Mouse (Mus musculus) layer of hippocampus, adult 9-11 months (tissue): Measurements from ENCODE around the gene Ddx39b.
"Not testable (repeated sequence)": the region's sequence is repeated elsewhere in the genome, so short reads cannot be mapped to it uniquely, and the experiment has no call there.

Experiments used
- DNase-seq: peaks from one replicate; pipeline ENCODE4 v3.0.0; 2022

Gene Ddx39b

DNA sequence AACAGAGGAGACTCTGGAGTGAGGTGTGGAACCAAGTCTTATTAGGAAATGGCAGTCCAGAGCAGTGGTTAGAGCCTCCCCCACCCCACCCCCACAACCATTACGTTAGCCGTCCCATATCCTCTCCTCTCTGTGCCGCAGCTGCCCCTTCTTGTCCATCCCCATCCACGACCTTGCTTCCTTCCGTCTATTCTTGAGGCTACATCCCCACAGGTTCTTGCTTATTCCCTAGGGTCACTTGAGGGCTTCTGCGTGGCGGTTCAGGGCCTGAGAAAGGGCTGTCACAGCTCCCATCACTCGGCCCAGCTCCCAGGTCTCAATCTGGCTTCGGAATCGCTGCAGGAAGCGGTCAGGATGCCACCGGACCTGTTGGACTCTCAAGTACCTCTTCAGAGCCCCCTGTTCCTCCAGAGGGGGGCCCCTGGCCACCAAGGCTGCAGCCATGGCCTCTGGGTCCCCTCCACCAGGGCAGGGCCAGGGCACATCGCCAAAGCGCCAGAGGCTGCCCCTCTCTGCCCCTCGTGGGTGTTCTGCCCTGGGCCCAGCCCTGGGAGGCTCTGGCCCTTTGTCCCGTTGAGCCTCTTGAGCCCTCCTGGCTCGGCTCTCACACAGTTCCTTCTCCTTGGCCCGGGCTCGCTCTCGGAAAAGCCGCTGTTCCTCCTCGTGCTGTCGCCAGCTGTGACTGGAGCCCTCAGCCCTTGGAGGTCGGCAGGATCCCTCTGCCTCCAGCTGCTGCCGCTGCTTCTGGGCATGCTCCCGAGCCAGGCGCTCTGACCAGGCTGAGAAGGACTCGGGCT is 21.2 kb upstream of the Ddx39b start, which contains the start of gene Gm16181:
Gene Gm16181, plus strand, starts transcription at position 679 of the 797 bp plus-strand sequence.
- no peak for DNase-seq

DNA sequence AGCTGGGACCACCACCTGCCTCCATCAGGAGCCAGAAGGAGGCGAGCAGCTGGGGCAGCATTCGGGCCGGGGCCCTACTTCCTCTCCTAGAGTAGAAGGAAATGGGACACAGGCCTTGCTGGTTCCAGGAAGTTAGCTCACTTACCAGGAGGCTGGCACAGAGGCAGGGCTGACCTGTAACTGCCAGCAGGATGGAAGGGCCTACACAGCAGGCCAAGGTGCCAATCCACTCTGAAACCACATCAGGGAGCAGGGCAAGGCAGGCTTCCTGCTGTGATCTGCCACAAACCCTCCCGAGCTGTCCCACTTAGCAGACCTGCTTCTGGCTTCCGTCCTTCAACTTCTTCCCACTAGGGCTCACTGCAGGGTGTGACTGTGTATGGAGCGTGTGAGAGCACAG is 19.2 kb upstream of the Ddx39b start:
- no peak for DNase-seq

DNA sequence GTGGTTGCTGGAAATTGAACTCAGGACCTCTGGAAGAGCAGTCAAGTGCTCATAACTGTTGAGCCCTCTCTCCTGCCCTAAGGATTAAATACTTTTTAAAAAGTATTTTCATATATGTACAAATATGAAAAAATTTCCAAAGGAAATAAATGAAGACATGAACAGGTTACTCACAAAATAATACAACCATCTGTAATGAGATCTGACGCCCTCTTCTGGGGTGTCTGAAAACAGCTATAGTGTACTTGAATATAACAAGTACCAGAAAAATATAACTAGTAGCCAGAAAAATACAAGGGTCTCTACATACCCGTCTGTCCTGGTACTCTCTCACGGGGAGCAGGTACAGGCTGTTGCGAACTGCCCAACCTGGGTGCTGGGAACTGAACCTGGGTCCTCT is 16.9 kb upstream of the Ddx39b start:
- DNase-seq = no peak

DNA sequence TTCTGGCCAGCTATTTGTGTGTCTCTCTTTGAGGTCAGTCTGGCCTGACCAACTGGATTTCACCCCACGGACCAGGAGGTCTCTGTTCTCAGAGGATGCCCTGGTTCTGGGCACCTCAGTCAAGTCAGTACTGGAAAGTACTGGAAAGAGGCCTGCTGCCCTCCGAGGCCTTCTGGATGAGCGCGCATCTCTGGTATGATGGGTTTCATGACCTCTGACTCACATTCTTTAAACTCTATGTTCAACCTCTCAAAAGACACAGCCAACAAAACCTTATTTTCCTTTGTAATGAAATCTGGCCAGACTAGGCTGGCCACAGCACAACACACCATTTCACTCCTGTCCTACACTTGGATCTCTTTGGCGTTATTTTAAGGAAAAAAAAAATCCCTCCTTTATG is 16.1 kb upstream of the Ddx39b start:
- no peak for DNase-seq

DNA sequence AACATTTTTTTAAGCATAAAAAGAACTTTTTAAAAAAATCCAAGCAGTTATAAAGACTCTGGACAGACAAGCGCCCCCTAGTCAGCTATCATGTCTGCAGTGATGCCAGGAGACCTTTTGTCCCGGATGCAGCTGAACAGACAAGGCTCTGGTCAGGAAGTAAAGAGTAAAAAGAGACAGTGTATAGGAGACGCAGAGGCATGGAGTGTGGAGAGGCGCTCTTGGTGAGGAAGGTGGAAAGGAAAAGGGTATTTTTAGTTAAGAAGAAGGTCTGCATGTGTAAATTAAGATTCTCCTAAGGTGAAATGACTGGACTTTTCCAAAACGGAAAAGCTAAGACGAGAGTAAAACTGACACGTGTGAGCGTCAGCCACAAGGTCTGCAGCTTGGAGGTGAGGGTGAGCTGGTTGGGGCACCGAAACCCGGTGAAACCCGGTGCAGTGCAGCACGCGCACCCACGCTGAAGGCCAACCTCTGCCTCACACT is 14.9 kb upstream of the Ddx39b start:
- no peak for DNase-seq

DNA sequence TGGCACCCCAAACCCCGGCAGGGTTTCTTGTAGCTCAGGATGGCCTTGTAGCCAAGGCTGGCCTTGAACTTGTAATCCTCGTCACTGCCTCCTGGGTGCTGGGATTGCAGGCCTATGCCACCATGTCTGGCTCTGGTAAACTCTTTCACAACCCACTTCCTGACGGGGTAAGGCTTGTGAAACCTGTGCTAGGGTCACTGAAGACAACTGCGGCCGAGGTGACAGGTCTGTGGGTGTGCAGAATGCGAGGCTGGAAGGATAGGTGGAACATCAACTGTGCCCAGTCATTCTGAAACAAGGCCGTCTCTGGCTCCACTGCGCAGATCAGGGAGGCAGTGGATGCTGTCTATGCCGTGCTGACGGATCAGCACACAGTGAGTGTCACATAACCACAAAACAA is 10.5 kb upstream of the Ddx39b start:
- DNase-seq = no peak

DNA sequence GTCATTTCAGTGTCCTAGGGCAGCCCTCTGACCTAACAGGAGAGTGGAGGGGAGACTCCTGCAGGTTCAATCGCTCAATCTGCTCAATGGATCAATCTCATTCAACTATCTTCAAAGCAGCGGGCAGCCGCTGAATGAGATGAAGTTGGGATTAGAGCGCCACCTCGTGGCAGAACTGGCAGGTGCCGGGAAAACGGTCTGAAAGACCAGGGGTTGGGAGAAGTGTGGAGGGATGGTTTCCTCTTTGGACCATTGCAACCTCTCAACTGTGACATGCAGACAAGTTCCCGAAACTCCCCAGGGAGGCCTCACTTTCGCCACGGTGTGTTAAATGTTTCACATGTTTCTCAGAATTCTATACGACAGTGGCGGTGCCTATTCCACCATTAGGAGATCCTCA is 9.5 kb upstream of the Ddx39b start:
- DNase-seq = peak; percentile 78

DNA sequence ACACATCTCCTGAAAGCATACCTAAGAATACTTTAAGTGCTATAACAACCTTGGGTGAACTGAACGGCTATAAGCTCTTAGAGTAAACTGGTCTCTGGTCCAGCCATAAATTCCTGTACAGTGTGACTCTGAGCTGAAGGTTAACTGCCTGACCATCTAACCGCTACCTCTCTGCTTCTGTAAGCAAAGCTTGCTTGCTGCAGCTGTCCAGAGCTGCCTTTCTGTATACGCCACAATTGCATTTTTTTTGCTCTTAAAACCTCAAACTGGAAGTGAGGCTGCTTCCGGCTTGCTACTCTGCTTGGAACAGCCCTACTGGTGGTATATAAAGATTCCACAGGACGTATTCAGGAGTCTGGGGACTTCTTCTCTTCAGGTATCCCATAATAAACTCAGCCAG is 8.9 kb upstream of the Ddx39b start:
- no peak for DNase-seq

DNA sequence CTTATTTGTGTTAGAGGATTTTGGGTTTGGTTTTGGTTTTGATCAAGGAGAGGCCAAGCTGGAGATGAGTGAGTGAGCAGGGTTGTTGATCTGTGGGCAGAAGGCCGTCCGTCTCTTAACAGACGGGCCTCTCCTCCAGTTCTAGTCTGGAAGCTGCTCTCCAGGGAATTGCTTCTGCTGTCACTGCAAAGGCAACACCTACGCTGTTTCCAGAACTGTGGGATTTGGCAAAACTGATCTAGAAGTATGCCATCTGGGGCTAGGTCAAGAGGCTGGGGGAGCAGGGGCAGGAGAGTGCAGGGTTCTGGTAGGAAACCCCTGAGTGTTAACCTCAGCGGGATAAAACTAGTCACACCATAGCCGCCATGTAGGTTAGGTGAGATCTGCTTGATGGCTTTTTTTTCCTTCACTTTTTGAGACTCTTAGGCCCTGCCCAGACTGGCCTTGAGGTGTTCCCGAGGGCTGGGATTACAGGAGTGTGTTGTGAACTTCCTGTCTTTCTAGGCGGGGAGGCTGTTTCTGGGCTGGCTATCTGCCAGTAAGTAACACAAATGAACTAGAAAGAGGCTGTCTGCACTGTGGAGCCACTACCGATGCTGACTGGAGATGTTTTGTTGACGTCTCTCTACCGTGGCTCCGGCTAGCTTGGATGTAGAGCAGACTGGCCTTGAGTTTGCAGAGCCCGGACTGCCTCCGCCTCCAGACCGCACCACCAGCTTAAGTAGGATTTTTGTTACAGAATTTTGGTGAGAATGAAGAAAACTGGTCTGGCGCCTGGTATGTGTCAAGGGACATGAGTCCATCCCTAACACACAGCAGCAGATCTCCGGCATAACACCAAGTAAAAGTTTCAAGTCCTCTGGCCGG is 8.2 kb upstream of the Ddx39b start, which contains the start of gene Atp6v1g2:
Gene Atp6v1g2, plus strand, starts transcription at position 547 of the 867 bp plus-strand sequence.
- peak; percentile 65 for DNase-seq

DNA sequence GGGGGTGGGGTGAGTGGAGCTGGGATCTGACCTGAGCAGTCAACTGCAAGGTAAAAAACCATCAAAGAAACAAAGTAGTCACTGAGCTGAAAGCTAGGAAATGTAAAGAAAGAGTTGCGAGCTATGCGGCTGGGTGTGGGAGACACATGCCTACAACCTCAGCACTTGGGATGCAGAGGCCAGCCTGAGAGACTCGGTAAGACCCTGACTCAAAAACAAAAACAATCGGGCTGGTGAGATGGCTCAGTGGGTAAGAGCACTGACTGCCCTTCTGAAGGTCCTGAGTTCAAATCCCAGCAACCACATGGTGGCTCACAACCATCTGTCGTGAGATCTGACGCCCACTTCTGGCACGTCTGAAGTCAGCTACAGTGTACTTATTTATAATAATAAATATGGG is 7.5 kb upstream of the Ddx39b start:
- not testable (repeated sequence) for DNase-seq

DNA sequence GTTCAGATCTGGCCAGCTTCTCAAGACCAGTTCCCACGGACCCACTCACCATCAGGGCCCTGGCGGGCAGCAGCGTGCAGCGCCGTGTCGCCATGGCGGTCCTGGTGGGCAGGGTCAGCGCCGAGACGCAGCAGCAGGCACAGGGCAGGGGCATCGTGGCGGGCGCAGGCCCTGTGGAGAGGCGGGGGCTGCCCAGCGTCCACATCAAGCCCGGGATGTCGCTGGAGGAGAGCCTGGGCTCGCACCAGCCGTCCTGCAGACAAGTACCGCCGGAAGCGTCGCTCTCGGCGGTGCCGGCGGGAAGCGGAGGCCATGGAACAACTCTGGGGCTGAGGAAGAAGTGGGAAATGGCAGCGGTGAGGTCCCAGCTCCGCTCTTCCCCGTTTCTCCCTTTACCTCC is 6.6 kb upstream of the Ddx39b start:
- DNase-seq = no peak

DNA sequence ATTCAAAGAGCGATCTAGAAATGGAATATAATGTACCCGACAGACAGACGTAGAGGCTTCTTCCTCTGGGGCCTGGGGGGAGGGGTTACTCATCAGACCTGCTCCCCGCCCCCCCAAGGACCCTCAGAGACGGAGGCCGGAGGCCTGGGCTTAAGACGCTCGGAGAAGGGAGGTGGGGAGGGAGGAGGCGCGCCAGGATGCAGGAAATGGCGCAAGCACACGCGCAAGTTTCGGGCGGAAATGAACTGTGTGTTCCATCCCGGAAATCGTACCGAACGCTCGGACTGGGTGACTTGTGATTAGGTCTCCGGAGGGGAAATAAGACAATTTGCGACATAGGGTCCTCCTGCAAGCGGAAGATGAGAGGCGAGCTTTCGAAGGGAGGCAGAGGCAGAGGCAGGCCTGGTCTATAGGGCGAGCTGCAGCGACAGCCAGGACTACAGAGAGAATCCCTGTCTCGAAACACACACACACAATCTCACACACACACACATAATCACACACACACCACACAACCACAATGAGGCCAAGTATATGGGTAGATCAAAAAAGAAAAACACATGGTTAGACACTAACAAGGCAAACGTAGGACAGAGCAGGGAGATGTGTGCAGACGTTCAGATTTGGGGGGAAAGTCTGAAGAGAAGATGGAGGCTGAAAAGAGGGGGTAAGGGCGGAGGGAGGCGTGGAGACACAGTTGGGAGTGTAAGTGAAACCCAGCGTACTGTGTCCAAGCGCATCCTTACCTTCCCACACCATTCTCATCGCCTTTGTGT is 5.7 kb upstream of the Ddx39b start, which contains the start of gene Nfkbil1:
Gene Nfkbil1, minus strand, starts transcription at position 179 of the 776 bp plus-strand sequence.
- DNase-seq = peak; percentile 95

DNA sequence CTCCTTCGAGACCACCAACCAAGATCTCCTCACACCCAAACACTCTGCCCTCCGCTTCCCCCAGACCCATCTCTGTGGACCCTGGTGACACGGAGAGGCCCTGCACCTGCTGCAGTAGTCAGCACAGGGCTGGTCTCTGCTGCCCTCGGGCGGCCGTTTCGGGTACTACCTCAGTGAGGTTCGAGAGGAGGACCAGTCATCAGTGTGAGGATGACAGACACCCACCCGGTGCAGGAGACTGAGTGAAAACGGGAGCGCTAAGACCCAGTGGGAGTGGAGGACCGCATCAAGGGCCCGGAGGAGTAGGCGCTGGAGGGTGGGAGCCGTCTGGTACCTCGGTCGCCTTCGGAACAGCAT is 5.2 kb upstream of the Ddx39b start:
- DNase-seq = peak; percentile 97

DNA sequence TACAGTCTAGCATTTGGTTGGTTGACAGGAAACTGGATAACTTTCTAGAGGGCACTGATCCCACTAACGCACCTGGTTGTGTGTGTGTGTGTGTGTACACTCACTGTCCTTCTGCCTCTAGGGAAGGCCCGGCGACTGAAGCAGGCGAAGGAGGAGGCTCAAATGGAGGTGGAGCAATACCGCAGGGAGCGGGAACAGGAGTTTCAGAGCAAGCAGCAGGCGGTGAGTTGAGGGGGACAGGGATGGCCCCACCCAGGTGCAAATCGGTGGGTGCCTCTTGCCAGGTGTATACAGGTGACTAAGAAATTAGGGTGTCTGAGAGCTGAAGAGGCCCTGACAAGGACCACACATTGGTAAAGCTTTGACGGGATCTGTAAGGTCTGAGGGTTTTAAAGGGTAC is 4.5 kb upstream of the Ddx39b start:
- DNase-seq = no peak

DNA sequence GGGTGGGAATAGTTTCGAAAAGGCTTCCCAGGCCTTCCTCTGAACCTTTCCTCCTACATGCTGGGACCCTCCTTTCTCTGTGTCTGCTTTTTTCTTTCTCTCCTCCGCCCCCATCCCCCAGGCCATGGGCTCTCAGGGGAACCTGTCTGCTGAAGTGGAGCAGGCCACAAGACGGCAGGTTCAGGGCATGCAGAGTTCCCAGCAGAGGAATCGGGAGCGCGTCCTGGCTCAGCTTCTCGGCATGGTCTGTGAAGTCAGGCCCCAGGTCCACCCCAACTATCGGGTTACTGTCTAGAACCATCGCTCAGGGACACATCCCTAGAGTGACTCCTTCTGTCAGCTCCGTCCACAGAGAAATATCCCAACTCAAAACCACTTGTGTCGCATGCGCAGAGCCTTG is 4.0 kb upstream of the Ddx39b start:
- DNase-seq = no peak

DNA sequence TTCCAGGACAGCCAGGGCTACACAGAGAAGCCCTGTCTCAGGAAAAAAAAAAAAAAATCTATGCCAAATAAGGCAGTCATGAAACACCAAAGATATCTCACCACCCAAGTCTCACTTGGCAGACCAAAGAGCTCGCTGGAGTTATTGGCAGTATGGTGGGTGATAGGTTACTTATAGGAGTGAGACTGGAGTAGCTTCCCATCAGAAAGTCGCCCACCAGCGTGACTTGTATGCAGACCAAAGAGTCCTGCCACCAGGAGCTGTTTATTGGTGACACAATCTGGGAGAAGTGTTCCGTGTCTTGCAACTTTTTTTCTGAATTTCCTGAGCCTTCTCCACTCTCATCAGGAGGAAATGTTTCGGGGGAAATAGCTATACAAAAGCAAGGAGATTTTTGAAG is 1.8 kb upstream of the Ddx39b start:
- DNase-seq = no peak

DNA sequence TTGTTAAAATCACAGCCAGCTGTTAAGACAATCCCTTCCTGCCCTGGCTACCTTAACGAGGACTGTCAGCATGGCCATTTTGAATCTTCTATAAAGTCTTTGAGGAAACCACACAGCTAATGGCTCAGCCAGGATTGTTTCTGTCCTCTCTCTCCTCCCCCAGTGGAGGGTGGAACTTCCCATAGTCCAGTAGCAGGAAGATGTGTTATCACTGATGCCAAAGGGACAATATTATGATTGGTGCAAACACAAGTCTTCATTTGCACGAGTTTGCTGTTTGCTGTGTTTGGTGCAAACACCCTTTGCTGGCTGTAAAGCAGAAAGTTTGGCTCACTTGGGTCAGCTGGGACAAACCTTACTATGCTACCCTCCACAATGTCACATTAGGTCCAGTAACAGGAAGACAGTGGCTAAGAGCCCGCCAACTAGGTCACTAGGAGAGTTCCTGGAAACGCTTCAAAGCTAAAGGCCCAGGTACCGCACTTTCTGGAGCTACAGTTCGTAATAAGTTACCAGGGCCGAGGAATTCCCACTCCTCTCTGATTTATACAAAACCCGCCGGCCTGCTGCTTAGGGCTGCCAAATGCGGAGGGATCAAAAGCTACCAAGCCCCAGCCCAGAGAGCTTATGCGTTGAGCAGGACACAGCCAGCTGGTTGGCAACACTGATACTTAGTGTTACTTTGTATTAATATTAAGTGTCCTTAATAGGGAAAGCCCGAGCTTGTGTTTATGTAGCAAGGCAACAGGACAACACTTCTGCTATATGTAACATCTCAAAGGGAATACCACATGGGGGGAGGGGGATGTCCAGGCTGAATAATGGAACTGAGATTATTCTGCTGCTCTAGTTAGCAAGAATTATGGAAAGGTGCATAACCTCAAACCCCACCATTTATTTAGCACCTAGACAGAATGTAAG is 902 bp upstream of the Ddx39b start:
- no peak for DNase-seq

DNA sequence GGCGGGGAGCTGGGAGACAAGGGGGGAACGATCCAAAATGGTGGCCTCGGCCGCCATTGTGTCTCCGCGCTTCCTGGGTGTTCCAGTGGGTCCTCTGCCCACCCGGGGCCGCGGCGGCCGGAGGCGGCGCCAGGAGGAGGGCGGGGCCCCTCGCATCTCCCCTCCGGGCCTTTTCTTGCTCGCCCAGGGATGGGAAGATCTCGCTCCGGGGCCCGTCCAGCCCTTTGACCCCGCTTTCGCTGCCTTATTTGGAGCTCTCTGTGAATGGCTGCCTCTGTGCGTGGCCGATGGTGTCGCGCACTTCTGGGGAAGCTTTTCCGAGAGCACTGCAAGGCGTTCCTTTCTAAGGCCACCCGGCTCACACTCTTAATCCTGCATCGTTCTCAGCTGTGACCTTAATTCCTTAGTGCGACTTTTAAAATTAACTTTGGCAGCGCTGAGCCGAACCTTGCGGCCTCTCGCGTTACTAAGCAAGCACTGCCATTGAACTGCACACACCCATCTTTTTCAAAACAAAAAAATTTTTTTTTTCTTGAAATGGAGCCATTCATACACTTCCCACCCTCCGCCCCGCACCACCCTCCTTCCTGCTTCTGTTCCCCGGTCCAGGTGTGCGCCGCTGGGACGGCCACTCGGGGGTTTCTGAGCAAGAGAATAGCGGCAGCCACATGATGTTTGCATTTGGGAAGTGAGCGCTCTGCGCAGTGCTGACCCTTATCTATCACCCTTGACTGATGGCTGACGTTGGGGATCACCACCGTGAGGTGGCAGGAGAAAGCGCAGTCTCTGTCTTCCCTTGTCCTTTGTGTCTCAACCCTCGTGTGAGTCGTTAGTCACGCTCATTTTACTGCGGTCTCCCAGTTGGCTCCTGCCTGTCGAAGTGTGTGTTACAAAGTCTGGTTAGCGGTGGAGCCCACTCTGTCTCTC is 732 bp downstream of the Ddx39b start:
- no peak for DNase-seq

DNA sequence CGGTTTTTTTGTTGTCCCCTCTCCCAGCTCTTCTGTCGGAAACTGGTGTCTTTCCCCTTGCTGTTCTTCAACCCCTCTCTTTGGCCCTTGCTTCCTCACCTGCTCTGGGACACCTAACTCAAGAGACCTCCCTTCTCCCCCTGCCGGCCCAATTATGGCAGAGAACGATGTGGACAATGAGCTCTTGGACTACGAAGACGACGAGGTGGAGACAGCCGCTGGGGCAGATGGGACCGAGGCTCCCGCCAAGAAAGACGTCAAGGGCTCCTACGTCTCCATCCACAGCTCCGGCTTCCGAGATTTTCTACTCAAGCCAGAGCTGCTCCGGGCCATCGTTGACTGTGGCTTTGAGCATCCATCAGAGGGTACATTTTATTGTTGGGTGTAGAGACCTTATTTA is 1.5 kb downstream of the Ddx39b start:
- DNase-seq = no peak

DNA sequence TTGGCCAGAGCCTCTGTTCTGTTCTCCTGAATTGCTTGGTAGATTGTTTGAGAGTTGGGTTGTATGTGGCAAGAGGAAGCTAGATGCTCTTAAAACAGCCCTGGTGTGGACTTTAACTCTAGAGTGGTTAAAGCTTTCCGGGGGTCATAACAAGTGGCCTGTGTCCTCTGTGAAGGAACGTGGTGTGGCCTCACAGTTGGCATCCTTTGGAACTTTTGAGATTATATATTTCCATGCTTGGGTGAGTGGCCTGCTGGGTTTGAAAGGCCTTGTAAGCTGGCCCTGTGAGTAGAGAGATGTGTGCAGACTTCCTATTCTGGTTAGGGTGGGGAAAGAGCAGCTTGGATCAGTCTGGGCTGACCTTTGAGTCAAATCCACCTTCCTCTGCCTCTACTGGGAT is 3.5 kb downstream of the Ddx39b start:
- DNase-seq = no peak
